Mouse (Mus musculus) lung, postnatal 4 days (tissue): ENCODE measurements around the gene Zfp644.

ENCODE experiments used
- DNase-seq, 2 experiments: peaks; one replicate each; pipeline ENCODE4 v3.0.0; 2021

Zfp644 gene

GRCm38 (mm10) chr5:106590686-106591085 is 106.4 kb downstream of the Zfp644 start:
- no peak for DNase-seq

GRCm38 (mm10) chr5:106589670-106590069 is 107.4 kb downstream of the Zfp644 start:
- DNase-seq: no peak

DNA sequence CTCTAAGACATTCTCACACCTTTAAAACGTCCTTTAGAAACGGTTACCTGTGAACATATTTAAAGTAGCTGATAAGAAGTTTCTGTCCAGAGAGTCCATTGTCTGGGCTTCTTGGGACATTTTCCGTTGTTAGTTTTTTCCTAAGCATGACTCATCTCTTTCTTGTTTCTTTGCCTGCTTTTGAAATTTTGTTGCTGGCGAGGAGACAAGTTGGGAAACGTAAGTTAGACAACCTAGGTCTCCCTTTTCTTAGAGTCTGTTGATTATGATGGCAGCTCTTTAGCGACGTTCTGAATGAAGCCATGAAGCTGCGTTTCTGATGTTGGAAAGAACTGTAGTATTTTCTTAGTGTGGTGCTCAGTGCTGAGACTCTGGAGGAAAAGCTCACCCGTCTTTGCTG is 108.1 kb downstream of the Zfp644 start:
- no peak for DNase-seq

GRCm38 (mm10) chr5:106580943-106581342 is 116.1 kb downstream of the Zfp644 start:
- no peak for DNase-seq

DNA sequence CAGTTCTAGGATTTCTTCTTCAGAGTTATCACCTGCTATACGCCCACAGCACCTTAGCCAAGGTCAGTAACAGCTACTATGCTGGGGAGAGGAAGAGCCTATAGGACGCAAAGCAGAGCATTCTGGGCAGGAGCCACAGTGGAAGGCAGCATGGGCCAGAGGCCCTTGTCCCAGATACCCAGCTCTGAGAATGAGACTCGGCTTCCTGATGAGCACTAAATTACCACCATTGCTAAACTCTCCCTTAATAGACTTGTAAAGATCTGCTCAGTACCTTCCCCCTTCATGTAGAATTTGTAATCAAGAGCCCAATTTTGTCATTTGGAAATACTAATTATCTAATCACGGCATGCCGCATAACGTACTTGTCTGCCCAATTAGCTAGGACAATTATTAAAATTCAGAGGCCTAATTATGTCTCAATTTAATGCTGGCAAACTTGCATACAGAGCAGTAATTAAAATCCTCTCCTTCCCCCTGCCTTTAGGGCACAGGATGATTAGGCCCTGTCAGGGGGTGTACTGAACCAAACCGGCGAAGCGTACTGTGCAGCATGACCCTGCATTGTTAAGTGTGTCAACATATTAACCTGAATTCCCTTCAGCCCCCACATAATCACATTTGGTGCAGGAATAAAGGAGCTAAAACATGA is 119.7 kb downstream of the Zfp644 start:
- no peak for DNase-seq

- DNase-seq: no peak
These were observed 122.0 kb downstream of the Zfp644 start for GRCm38 (mm10) chr5:106575098-106575497.

- peak; percentile 84 to 89 for DNase-seq
These were observed 122.5 kb downstream of the Zfp644 start for GRCm38 (mm10) chr5:106574560-106574946.

DNA sequence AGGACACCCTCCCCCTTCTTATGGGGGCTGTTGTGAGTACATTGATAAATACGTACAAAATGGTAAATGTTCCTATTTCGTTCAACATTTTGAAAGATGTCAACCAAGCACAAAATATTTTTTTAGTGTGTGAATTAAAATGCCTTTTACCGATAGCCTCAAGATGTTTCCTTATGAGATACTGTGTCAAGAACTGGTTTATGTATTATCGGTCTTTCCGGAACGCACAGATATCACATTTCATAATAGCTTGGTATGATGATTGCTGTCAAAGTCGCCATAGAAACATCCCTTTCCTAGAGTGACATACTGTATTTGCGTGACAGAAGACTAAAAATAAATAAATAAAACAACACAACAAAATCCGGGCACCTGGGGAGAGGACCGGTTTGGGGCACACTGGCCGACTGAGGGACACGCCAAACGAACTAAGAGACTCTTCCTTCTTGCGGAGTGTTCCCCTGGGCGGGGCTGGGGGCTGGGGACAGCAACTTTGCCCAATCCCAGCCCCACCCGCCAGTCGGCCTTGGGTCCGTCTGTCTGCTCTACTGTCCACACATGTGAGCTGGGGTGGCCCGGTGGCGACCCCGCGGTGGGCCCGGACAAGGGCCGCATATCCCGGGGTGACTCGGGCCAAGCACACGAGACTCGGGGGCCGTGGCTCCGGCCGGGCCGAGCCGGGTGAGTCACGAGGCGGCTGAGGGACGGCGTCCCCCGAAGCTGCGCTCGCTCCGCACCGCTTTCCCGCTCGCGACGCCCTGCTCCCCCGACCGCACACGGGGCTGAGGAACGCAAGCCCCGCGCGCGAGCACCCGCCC is 123.1 kb downstream of the Zfp644 start:
- peak in 1 of 2 experiments; percentile 27 for DNase-seq
